Mouse (Mus musculus) bone marrow macrophage, adult 2 months (primary cell): ENCODE results near the gene Rexo1.

Source experiments
- CTCF ChIP-seq: IDR thresholded peaks from 2 replicates; pipeline ENCODE4 v1.5.1; 2012; ENCODE audit warnings: low read depth, mild to moderate bottlenecking, low read length, moderate library complexity
- POLR2A ChIP-seq: IDR thresholded peaks from 2 replicates; pipeline ENCODE4 v1.6.1; 2012; ENCODE audit warnings: mild to moderate bottlenecking, low read depth, low read length, borderline replicate concordance

- no peak for TF ChIP-seq CTCF
- TF ChIP-seq POLR2A = no peak
Observed at GRCm38 (mm10) chr10:80538710-80539394, 22.5 kb downstream of the Rexo1 start, which contains the start of gene Atp8b3.
